Mouse (Mus musculus): ENCODE data around the gene Tnr.

DNA sequence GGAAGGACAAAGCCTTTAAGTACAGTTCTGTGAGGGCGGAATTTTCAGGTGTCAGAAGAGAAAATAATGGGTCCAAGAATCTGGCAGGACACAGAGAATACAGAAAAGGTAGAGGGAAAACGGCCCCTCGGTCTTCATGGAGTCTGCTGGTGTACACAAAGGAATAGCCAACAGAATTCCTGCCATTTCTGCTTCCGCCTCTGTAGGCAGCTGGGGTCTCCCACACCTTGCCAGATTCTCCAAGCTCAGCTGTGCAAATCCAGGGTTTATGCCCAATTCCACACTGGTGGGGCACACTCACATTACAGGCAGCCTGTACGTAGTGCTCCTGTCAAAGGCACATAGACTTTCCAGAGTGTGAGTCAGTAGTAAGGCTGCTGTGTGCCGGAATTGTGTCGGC lies 43.6 kb downstream of the Tnr start:
- TF ChIP-seq CTCF (IDR thresholded peaks at IDR 0.05 in 2 of 3, conservative IDR thresholded peaks at IDR 0.05 in 1 of 3; ENCODE audit: control insufficient read depth in 1 of 3, insufficient read depth in 1 of 3, low read depth in 2 of 3, low read length in 3 of 3, poor library complexity in 1 of 3, severe bottlenecking in 1 of 3) (no peak), MEF2A (IDR thresholded peaks at IDR 0.05; ENCODE audit: extremely low read depth, insufficient replicate concordance, low read depth, low read length, poor library complexity, severe bottlenecking) (no peak), CHD1 (IDR thresholded peaks at IDR 0.05; ENCODE audit: low read depth, low read length) (no peak), USF2 (IDR thresholded peaks at IDR 0.05; ENCODE audit: borderline replicate concordance in 1 of 2, insufficient read depth in 1 of 2, low read depth in 1 of 2, low read length in 2 of 2) (no peak), POLR2A (IDR thresholded peaks at IDR 0.05; ENCODE audit: control insufficient read depth in 1 of 2, insufficient read depth in 1 of 2, low read depth in 1 of 2, low read length in 2 of 2, poor library complexity in 1 of 2) (no peak), GABPA (IDR thresholded peaks at IDR 0.05; ENCODE audit: low read depth, low read length) (no peak), JUND (IDR thresholded peaks at IDR 0.05; ENCODE audit: low read depth, low read length) (no peak), E2F4 (IDR thresholded peaks at IDR 0.05; ENCODE audit: borderline replicate concordance, low read depth, low read length) (no peak), EP300 (IDR thresholded peaks at IDR 0.05; ENCODE audit: low read depth in 1 of 2, low read length in 2 of 2) (no peak), USF1 (IDR thresholded peaks at IDR 0.05; ENCODE audit: low read depth, low read length) (no peak), MAZ (IDR thresholded peaks at IDR 0.05; ENCODE audit: low read depth, low read length) (no peak), POLR2AphosphoS5 (IDR thresholded peaks at IDR 0.05; ENCODE audit: borderline replicate concordance, low read depth, low read length) (no peak)
